Mouse (Mus musculus): Measurements from ENCODE around the gene Hdac1.

DNA sequence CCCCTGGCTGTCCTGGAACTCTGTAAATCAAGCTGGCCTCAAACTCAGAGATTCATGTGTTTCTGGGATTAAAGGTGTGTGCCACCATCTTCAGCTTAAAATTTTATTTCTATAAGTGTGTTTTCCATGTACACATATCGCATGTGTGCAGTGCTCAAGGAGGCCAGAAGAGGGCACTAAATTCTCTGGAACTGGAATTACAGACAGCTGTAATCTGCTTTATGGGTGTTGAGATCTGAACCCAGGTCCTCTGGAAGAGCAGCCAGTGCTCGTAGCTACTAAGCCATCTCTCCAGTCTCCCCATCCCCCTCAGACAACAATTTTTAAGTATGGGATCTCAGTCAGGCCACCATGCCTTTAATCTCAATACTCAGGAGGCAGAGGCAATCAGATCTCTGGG lies 6.8 kb upstream of the Hdac1 start:
- TF ChIP-seq CTCF (conservative IDR thresholded peaks at IDR 0.05; ENCODE audit: insufficient read depth, insufficient read length, low read depth, low read length) (0 out of 2 replicates have a peak, but pooled peaks have one; percentile 21), POLR2A (IDR thresholded peaks at IDR 0.05; ENCODE audit: low read depth, low read length) (no peak)
